Mouse (Mus musculus): ENCODE data around the gene Gsta3.

Gsta3 gene

GRCm38 (mm10) chr1:21299826-21300225 is 59.4 kb downstream of the Gsta3 start:
- DNase-seq (ENCODE audit: low spot score in 2 of 2) = no peak

- no peak for DNase-seq (ENCODE audit: low spot score in 2 of 2)
These were observed 61.3 kb downstream of the Gsta3 start for GRCm38 (mm10) chr1:21301686-21302085.

- no peak for DNase-seq (ENCODE audit: low spot score in 2 of 2)
These were observed 63.8 kb downstream of the Gsta3 start for GRCm38 (mm10) chr1:21304174-21304573.

DNA sequence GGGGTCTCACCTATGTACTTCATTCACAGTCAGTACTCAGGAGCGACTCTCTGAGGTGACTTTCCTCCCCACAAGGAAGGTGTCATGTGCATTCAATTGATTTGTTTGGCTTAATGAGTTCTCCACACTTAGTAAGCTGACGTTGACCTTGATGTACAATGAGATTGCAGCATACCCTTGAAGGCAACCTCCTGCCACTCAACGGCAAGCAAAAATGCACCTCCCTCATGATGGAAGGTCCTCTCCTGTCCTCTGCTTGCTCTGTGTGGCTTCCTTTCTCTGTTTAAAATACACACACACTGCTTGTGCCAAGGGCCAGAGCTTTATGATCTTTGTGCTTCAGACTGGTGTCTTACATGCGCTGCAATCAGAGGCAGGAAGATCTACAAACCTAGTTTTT is 64.3 kb downstream of the Gsta3 start:
- no peak for DNase-seq (ENCODE audit: low spot score in 2 of 2)

GRCm38 (mm10) chr1:21305443-21305842 is 65.1 kb downstream of the Gsta3 start:
- no peak for DNase-seq (ENCODE audit: low spot score in 2 of 2)

DNA sequence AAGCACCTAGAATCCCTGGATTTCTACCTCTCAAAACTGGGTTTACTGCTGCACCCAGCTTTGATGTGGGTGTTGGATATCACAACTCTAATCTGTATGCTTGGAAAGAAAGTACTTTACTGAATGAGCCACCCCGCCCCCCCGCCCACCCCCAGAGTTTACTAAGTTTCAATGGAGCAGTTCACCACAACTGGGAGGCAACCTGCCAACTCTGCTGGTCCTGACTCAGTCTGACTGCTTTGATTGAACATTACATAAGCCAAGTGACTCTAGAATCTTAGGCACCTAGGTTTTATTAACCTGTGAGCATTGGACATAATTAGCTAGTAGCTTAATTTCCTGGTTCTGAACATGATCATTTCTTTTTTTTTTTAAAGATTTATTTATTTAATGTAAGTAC is 73.9 kb downstream of the Gsta3 start:
- no peak for DNase-seq (ENCODE audit: low spot score in 2 of 2)
